ENCODE assay signal across 8 mouse cellular contexts in genomic region chr10:9117648-9118551, GRCm38 (mm10).
A peak's percentile ranks its signal among the peaks of the same experiment; 100 is the strongest.
DNase-seq lines count a peak whose midpoint lies in the region; ATAC-seq and TF ChIP-seq lines count a peak whose summit lies in the region.

No protein-coding gene starts in this region.

- no peaks in the 10 kb centered on the region for H3K27me3 ChIP-seq in heart, postnatal 0 days (ENCODE audit: control insufficient read depth, insufficient read depth, low read length)
- H3K27me3 ChIP-seq in liver, embryonic 13.5 days, result no peaks in the 10 kb centered on the region

- peak; percentile 77 for ATAC-seq in heart, postnatal 0 days (ENCODE audit: insufficient read depth, low read depth)
- no peak for ATAC-seq in liver, embryonic 13.5 days (ENCODE audit: low read depth)

- peak; percentile 82 for DNase-seq in heart, adult 11 months
- no peak for DNase-seq in heart, adult 8-10 months (ENCODE audit: low spot score)
- peak; percentile 17 to 42 for DNase-seq in cerebellum, postnatal 25 days
- DNase-seq in heart, postnatal 0 days (ENCODE audit: low spot score), result peak; percentile 13
- no peak for DNase-seq in liver, embryonic 13.5 days
- DNase-seq in retina, postnatal 7 days (ENCODE audit: low read depth, low spot score), result peak; percentile 3
- DNase-seq in gastrocnemius, postnatal 36 days, result no peak
- DNase-seq in layer of hippocampus, adult 18-20 months (ENCODE audit: low spot score in 2 of 2), result no peak

- H3K9ac ChIP-seq in heart, postnatal 0 days (replicated peaks; ENCODE audit: low read depth, low read length), result 0 out of 2 replicates have a peak overlapping the region, but pooled peaks have one; percentile 33
- no peak overlapping the region for H3K9ac ChIP-seq in liver, embryonic 13.5 days

- H3K9me3 ChIP-seq in heart, postnatal 0 days (replicated peaks; ENCODE audit: control insufficient read depth, low read length), result no peaks in the 10 kb centered on the region
- H3K9me3 ChIP-seq in liver, embryonic 13.5 days (replicated peaks), result no peaks in the 10 kb centered on the region

- no peak for TF ChIP-seq EP300 in heart, postnatal 0 days (IDR thresholded peaks at IDR 0.05; ENCODE audit: low read depth)

- peak overlapping the region; percentile 44 for H3K4me3 ChIP-seq in heart, postnatal 0 days (ENCODE audit: low read depth, low read length)
- 0 out of 2 replicates have a peak overlapping the region, but pooled peaks have one; percentile 1 for H3K4me3 ChIP-seq in liver, embryonic 13.5 days (replicated peaks)

- no peak for TF ChIP-seq CTCF in heart, postnatal 0 days (IDR thresholded peaks at IDR 0.05; ENCODE audit: low read depth)

- peak overlapping the region; percentile 61 for H3K4me2 ChIP-seq in heart, postnatal 0 days (ENCODE audit: low read depth, low read length)
- peak overlapping the region; percentile 10; the same call in 1 of the 2 replicates for H3K4me2 ChIP-seq in liver, embryonic 13.5 days

- no peaks in the 10 kb centered on the region for H3K36me3 ChIP-seq in heart, postnatal 0 days (replicated peaks; ENCODE audit: control insufficient read depth, insufficient read depth, low read length)
- no peaks in the 10 kb centered on the region for H3K36me3 ChIP-seq in liver, embryonic 13.5 days

- H3K4me1 ChIP-seq in heart, postnatal 0 days (ENCODE audit: control insufficient read depth, insufficient read depth), result no peaks in the 10 kb centered on the region
- no peaks in the 10 kb centered on the region for H3K4me1 ChIP-seq in liver, embryonic 13.5 days (replicated peaks)

- 20% methylated on average over 14 of the region's 14 CpGs for WGBS in heart, postnatal 0 days
- WGBS in liver, embryonic 13.5 days (ENCODE audit: insufficient replicate concordance), result 29% methylated on average over 14 of the region's 14 CpGs

- intact Hi-C loops in gastrocnemius, postnatal 36 days (cut with DNase I), result no loop called here

- no peak overlapping the region; the same call in 1 of the 2 replicates for H3K27ac ChIP-seq in heart, postnatal 0 days (ENCODE audit: low read depth)
- no peak overlapping the region for H3K27ac ChIP-seq in liver, embryonic 13.5 days

Comparison
In these comparisons a context has a peak if more than half of its experiments do, and no peak if none do; other contexts are left out.
1. DNase-seq: peak in heart, adult 11 months (single experiment), cerebellum, postnatal 25 days (2 of 2), heart, postnatal 0 days (single experiment) and retina, postnatal 7 days (single experiment); none in heart, adult 8-10 months (single experiment), liver, embryonic 13.5 days (single experiment), gastrocnemius, postnatal 36 days (0 of 2) and layer of hippocampus, adult 18-20 months (0 of 2).